Mouse (Mus musculus) ovary, postnatal 36 days (tissue): ENCODE data around the gene Lrrc4.

Source experiments
- DNase-seq: peaks from one replicate; pipeline ENCODE4 v3.0.0; 2022; ENCODE audit warnings: low spot score, mixed read lengths

Lrrc4 gene

GRCm38 (mm10) chr6:28831011-28831853 is at the start of gene Lrrc4:
Gene Lrrc4 (minus strand): TSS chr6:28831747.
- DNase-seq = no peak

DNA sequence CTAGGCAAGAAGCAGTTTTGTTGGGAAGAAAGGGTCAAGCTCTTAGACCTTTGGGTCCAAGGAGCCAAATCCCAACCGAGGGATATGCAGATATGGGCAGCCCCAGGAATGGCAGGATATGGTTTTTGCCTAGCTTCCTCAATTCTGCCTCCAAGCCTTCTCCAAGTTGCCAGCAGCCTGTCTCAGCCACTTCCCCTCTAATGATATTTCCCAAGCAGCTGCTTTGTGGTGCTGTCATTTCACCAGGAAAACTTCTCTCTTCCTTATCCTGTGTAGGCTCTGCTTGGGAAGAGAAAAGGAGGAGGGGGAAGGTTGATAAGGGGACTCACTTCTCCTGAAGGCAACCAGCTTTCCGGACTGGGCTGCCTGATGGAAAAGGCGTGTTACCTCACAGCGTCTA is 49.4 kb upstream of the Lrrc4 start:
- DNase-seq = no peak

DNA sequence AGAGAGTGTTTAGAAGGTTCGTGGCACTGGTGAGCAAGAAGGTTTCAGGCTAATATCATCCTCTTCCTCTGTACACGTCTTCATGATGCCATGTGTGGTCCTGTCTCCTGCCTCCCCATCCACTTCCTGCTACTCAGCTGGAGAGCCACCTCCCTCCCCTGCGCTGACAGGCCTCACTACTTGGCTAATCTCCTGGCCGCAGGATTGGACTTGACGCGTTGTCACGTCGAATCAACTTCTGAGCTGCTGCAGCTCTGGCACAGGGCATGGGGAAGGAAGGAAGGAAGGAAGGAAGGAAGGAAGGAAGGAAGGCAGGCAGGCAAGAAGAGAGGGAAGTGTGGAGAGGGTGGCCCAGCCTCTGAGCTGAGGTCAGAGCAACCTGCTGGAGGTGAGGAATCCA is 47.8 kb upstream of the Lrrc4 start:
- no peak for DNase-seq

GRCm38 (mm10) chr6:28877945-28878666 is 46.6 kb upstream of the Lrrc4 start:
- no peak for DNase-seq

DNA sequence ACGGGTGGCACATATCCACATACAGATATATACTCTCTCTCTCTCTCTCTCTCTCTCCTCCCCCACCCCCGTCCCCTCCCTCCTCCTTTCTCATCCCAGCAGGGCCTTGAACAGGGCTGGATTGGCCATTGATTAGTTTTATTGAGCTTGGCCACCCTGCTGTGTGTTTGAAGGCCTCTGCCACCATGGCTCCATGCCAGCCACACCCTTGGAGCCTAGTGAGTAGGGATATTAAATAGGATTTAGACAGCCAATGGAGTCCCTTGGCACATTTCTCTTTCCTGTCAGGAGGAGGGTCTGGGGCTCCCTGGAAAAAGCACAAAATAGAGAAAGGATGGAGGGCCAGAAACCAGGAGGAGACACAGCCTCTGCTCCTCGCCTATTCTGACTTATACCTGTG is 44.9 kb upstream of the Lrrc4 start:
- no peak for DNase-seq

DNA sequence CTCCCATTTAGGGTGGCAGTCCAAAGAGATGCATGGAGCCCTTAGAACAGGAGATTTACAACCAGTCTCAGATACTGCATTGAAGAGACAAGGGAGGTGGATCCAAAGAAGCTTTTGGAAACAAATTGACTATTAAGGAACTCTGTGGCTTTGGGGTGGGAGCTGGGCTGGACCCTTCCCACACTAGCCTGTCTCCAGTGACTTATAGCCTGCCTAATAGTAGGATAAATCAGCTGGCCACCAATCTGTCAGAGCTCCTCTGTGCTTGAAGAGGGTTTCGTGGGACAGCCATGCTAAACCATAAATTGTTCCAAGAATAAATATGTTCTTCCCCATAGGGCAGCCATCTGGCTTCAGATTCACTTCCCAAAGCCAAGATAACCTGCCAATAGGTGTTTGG is 43.8 kb upstream of the Lrrc4 start:
- DNase-seq = no peak

- no peak for DNase-seq
Observed at GRCm38 (mm10) chr6:28874759-28875158, 43.2 kb upstream of the Lrrc4 start.

- DNase-seq = no peak
Observed at GRCm38 (mm10) chr6:28874053-28874452, 42.5 kb upstream of the Lrrc4 start.

- no peak for DNase-seq
Observed at GRCm38 (mm10) chr6:28872421-28872795, 40.9 kb upstream of the Lrrc4 start.

DNA sequence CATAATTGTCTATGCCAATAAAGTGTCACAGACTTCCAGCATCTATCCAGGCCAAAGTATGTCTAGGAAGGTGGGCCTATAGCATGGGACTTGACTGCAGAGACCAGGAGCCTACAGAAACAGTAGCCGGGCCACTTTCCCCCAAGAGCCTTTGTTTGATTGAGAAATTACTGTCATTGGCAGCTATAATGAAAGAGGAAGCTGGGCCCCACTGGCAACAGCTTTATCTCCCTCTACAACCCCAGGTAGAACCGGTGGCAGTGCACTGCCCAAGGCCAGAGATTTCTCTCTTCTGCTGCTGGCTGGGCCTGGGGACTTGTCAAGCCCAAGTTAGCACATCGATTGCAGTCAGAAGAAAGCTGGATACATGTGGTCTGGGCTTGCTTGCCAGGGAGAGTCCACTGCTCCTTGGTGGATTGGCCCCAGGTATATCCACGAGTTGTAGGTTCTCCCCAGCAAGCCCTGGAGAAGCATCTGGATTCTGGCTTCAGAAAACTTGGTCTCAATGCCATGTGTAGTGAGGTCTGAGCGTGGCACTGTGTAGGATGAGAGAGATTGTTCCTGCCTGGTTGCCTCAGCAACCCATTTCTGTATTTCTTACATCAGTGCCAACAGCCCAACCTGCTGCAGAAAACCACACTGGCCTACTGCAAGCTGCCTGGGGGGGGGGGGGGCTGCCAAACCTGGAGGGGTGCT is 40.3 kb upstream of the Lrrc4 start:
- DNase-seq = no peak

GRCm38 (mm10) chr6:28867516-28868251 is 36.1 kb upstream of the Lrrc4 start:
- no peak for DNase-seq

DNA sequence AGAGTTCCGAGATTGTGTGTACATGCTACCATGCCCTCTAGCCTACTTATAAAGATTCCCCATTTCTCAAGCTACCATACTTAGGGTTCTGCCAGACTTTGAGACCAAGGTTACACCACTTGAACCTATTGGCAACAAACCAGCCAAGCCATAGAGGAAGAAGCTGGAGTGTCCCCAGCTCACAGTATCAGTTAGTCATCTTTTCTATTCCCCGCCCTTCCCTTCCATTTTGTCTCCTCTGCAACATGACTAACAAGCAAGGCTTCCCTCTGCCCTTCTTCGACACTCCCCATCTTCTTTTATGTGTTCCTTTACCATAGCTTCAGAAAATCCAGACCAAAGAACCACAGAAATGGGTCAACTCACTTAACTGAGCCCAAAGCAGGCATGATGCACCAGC is 34.7 kb upstream of the Lrrc4 start:
- no peak for DNase-seq

DNA sequence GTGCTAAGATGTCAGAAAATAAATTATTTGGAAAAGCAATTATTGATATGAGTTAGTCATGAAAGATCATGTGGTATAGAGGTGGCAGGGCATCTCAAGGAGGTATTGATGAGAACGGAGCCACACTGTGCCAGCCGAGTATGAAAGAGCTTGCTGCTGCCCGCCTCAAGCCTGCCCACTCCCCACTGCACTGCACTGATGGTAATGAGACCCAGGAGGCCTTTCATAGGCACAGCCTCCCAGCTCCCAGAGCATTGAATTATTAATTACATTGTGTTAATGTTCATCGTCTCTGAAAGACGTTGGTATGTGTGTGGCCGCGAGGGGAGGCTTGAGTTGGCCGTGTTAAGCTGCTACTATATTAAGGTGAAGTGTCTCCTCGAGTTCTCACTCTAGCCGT is 33.6 kb upstream of the Lrrc4 start:
- no peak for DNase-seq

- DNase-seq = no peak
Observed at GRCm38 (mm10) chr6:28864684-28865083, 33.1 kb upstream of the Lrrc4 start.

DNA sequence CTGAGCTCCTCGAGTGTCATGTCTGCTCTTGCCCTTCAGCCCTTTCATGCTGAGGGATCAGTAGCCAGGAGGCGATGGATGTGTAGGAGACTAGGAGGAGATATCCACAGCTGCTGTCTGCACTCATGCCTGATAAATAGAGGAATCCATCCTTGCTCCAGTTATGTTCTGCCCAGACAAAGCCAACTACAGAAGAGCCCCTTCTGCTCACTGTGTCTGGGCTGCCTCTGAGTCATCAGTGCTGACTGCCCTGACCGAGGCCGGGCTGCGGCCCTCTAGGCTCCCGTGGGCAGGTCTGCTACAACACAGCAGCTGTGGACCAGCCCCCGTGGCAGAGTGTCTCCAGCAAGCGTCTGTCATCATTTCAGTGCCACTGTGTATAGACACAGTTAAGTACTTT is 30.8 kb upstream of the Lrrc4 start:
- DNase-seq = no peak

DNA sequence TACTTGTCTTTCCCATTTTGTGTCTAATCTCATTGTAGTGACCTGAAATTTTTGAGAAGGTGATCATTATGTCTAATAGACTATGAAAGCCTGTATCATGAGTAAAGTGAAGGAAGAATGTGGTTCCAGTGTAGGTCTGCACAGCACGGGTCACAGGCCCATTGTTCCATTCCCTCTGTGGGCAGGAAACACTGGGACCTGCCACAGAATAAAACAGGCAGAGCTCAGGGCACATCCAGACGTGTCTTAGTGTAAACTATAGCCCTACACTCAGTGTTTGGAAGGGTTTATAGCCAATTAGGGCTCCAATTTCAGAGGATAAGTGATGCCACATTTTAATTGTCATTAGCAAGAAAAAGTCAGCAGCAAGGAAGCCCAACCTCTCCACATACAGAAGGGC is 29.4 kb upstream of the Lrrc4 start:
- DNase-seq = no peak

- no peak for DNase-seq
Observed at GRCm38 (mm10) chr6:28860450-28860849, 28.9 kb upstream of the Lrrc4 start.

DNA sequence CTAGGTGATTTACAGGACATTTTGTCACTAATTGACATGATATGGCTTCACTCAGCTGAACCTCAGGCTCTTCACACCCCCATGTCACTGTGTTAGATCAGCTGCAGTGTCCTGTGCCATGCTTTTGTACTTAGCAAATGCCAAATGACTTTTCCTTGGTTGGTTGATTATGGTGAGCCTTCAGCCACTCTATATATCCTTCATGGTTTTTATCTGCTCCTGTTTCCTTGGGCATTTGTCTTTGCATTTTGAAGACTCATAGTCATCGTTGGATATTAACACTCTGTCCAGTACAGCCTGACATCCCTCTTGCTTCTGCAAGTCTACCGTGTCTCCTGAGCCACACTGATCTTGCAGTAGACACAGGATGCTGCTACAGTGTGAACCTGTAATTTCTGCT is 27.5 kb upstream of the Lrrc4 start:
- no peak for DNase-seq

GRCm38 (mm10) chr6:28857198-28858180 is 25.9 kb upstream of the Lrrc4 start:
- no peak for DNase-seq

GRCm38 (mm10) chr6:28856789-28857188 is 25.2 kb upstream of the Lrrc4 start:
- no peak for DNase-seq

DNA sequence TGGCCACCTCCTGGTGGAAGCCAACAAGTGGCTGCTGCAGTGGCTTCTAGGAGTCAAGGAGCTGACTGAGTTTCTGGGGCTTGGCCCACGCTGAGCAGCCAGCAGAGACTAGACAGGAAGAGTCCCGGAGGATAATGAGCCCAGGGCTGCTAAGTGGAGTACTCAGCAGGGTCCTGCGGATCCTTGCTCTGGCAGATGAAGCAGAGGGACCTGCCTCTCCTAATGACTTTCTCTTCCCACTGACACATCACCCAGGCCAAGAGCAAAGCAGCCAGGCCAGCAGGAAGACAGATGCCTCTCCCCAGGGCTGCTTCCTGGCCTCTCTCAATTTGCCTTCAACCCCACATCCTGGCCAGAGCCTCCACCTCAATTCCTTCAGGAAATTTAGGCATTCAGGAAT is 23.9 kb upstream of the Lrrc4 start:
- no peak for DNase-seq
